Mouse (Mus musculus) kidney, embryonic 14.5 days (tissue): ENCODE results near the gene Sulf2. TPM values are rescaled to one million over a fixed set of nuclear protein-coding genes. Genes with fewer than 3 reads are reported as not detected.

Source experiments
- ATAC-seq: fragments of 200-750 bp; cut with Nextera tagmentation; 2 replicates; pipeline ENCODE4 v1.8.0; 2017; ENCODE audit warnings: moderate number of reproducible peaks, mild to moderate bottlenecking, moderate TSS enrichment, moderate library complexity; ENCODE audit not compliant: low FRiP score, low TSS enrichment
- H3K27ac ChIP-seq: fragments of 300-500 bp; sonication (generic); 2 replicates; pipeline ENCODE4 v1.5.1; 2014; ENCODE audit warnings: low read depth, mild to moderate bottlenecking, low read length, moderate library complexity, mixed read lengths
- H3K27me3 ChIP-seq: fragments of 300-500 bp; sonication (generic); 2 replicates; pipeline ENCODE4 v1.6.1; 2014; ENCODE audit warnings: mild to moderate bottlenecking, low read length; ENCODE audit not compliant: control insufficient read depth, insufficient read depth
- H3K36me3 ChIP-seq: fragments of 300-500 bp; sonication (generic); 2 replicates; pipeline ENCODE4 v1.6.1; 2014; ENCODE audit warnings: low read length, mixed read lengths; ENCODE audit not compliant: control insufficient read depth, insufficient read depth
- H3K4me1 ChIP-seq: fragments of 300-500 bp; sonication (generic); 2 replicates; pipeline ENCODE4 v1.6.1; 2014; ENCODE audit warnings: low read length, mixed read lengths; ENCODE audit not compliant: control insufficient read depth, insufficient read depth
- H3K4me2 ChIP-seq: fragments of 300-500 bp; sonication (generic); replicated peaks from 2 replicates; pipeline ENCODE4 v1.6.1; 2014; ENCODE audit warnings: low read depth, mild to moderate bottlenecking, low read length
- H3K4me3 ChIP-seq: fragments of 300-500 bp; sonication (generic); 2 replicates; pipeline ENCODE4 v1.5.1; 2014; ENCODE audit warnings: mild to moderate bottlenecking, low read length
- H3K9ac ChIP-seq: fragments of 300-500 bp; sonication (generic); 2 replicates; pipeline ENCODE4 v1.6.1; 2014; ENCODE audit warnings: low read depth, mild to moderate bottlenecking, low read length, moderate library complexity
- H3K9me3 ChIP-seq: fragments of 300-500 bp; sonication (generic); 2 replicates; pipeline ENCODE4 v1.6.1; 2016; ENCODE audit warnings: low read length; ENCODE audit not compliant: control insufficient read depth
- WGBS: fragments of 180-500 bp; shearing (Covaris S2); extraction: QIAGEN DNeasy Blood & Tissue Kit; methylation state at CpG from one replicate; pipeline ENCODE4 v1.1.7; 2014; 5-methylcytosine and 5-hydroxymethylcytosine counted together
- polyA plus RNA-seq: library from polyadenylated mRNA; unstranded; fragments of >200 nt; fragmentation: Nextera tagmentation; extraction: Ambion mirVana; gene quantifications from 2 replicates; pipeline ENCODE4 v1.2.1, GENCODE M21; 2014

The Sulf2 gene
- polyA plus RNA-seq, 1 experiment from 2014 or later, result 80.4 TPM

DNA sequence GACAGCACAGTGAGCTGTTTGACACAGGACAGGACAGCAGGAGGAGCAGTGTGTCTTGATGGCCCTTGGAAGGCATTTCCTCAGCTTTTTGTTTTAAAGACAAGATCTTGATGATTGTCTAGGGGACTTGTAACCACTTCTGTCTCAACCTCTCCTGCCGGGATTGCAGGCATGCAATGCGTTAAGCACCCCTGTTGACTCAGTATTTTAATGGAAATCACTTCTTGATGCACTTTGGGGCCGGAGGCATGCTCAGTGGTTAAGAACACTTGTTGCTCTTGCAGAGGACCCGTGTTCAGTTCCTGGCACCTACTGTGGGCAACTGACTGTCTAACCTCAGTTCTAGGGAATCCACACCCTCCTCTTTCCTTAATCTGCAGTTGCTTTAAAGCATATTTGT lies 89.0 kb downstream of the Sulf2 start:
- no peak overlapping the region for H3K9ac ChIP-seq
- ATAC-seq, result no peak
- H3K36me3 ChIP-seq, result peaks cover 81% of the 10 kb centered on the region
- no peaks in the 10 kb centered on the region for H3K27me3 ChIP-seq
- H3K4me3 ChIP-seq, result no peak overlapping the region
- H3K9me3 ChIP-seq, result no peaks in the 10 kb centered on the region
- H3K27ac ChIP-seq, result no peak overlapping the region
- 84% methylated on average over 4 of the region's 4 CpGs for WGBS
- H3K4me2 ChIP-seq, result no peak overlapping the region
- H3K4me1 ChIP-seq, result no peaks in the 10 kb centered on the region

DNA sequence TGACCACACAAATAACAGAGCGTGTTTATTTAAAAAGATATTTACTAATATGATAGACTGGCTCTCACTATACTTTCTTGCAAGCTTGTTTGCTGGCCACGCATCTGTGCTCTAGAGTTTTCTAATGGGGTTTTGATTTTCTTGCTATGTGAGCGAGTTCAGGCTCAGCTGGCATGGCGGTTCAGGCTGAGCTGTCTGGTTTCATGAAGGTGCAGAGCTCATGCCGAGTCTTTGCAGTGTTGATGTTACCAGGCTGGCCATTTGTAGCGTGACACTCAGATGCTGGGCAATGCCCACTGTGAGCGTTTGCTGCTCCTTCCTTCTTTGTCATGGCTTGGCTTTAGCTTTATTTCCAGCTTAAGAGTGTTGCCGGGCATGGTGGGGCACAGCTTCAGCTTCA lies 93.0 kb downstream of the Sulf2 start:
- no peak for ATAC-seq
- H3K36me3 ChIP-seq, result peaks cover 72% of the 10 kb centered on the region
- 91% methylated on average over 8 of the region's 8 CpGs for WGBS
- peak overlapping the region; percentile 38; the same call in 1 of the 2 replicates for H3K27ac ChIP-seq
- H3K27me3 ChIP-seq, result no peaks in the 10 kb centered on the region
- no peaks in the 10 kb centered on the region for H3K4me1 ChIP-seq
- H3K4me3 ChIP-seq, result no peak overlapping the region
- no peaks in the 10 kb centered on the region for H3K9me3 ChIP-seq
- H3K4me2 ChIP-seq, result no peak overlapping the region
- H3K9ac ChIP-seq, result no peak overlapping the region

DNA sequence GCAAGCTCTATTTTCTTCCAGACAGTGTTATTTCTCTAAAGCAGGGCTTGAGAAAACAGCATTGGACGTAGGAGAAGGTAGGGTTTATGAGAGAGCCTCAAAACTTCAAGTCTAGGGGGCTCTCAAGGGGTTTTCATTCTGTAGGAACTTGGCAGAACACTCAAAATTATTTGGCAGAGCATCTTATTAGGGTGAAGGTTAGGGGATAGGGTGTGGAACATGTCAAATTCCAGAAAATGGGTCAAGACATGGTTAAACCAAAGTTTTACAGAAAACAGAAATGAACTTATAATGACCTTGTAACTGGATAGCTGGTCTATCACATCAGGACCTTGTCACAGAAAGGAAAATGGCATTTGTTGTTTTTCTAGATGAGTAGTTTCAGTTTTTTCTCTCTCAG lies 93.5 kb downstream of the Sulf2 start:
- Histone ChIP-seq H3K27ac (no peak overlapping the region), H3K4me3 (no peak overlapping the region), H3K9ac (no peak overlapping the region), H3K4me2 (no peak overlapping the region), H3K9me3 (no peaks in the 10 kb centered on the region), H3K27me3 (no peaks in the 10 kb centered on the region), H3K36me3 (peaks cover 72% of the 10 kb centered on the region), H3K4me1 (no peaks in the 10 kb centered on the region)
- 61% methylated on average over 1 of the region's 1 CpGs for WGBS
- no peak for ATAC-seq

DNA sequence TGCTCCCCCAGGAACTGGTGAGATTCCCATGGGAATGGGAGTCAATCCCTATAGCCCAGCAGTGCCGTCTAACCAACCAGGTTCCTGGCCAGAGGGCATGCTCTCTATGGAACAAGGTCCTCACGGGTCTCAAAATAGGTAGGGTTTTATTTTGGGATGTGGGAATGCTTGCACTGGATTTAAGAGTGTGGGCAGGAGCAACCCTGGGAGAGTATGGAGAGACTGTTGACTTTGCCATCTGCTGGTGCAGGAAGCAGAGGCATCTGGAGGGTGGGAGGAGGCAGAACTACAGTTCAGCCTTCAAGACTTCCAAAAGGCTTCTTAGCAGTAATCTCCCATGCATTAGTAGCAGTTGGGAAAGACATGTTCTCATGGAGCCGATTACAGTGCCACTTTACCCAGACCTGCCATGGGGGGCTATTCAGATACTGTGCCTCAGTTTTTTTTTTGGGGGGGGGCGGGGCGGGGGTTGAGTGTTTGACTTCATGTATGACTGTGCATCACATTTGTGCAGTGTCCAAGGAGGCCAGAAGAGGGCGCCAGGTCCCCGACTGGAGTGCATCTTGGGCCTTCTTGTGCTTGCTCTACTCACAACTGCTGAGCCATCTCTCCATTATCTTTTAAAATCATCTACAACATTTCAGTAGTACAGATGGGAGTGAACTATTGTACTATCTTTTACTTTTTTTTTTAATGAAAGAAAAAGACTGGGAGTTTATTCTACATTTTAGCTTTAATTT lies 95.6 kb downstream of the Sulf2 start:
- no peak overlapping the region for H3K27ac ChIP-seq
- H3K4me1 ChIP-seq, result no peaks in the 10 kb centered on the region
- no peaks in the 10 kb centered on the region for H3K9me3 ChIP-seq
- 82% methylated on average over 7 of the region's 7 CpGs for WGBS
- no peaks in the 10 kb centered on the region for H3K27me3 ChIP-seq
- no peak for ATAC-seq
- H3K4me3 ChIP-seq, result no peak overlapping the region
- H3K9ac ChIP-seq, result no peak overlapping the region
- peaks cover 76% of the 10 kb centered on the region for H3K36me3 ChIP-seq
- H3K4me2 ChIP-seq, result no peak overlapping the region

DNA sequence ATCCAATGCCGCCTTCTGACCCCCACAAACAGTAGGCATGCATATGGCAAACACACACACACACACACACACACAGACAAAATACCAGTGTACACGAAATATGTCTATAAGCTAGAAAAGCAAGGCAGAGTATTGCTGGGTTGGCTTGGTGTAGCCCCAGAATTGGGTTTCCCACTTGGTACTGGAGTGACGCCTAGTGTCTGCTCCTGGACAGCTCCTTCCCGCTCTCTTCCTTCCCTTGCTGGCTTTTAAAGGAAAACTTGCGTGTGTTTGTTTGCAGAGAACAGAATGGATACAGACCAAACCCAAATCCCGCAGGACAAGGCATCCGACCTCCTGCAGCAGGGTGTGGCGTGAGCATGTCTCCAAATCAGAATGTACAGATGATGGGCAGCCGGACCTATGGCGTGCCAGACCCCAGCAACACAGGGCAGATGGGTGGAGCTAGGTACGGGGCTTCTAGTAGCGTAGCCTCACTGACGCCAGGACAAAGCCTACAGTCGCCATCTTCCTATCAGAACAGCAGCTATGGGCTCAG lies 101.4 kb downstream of the Sulf2 start:
- Histone ChIP-seq H3K4me3 (no peak overlapping the region), H3K9ac (no peak overlapping the region), H3K4me2 (no peak overlapping the region), H3K36me3 (peaks cover 82% of the 10 kb centered on the region), H3K9me3 (no peaks in the 10 kb centered on the region), H3K4me1 (no peaks in the 10 kb centered on the region), H3K27me3 (no peaks in the 10 kb centered on the region), H3K27ac (no peak overlapping the region)
- 93% methylated on average over 14 of the region's 14 CpGs for WGBS
- no peak for ATAC-seq

DNA sequence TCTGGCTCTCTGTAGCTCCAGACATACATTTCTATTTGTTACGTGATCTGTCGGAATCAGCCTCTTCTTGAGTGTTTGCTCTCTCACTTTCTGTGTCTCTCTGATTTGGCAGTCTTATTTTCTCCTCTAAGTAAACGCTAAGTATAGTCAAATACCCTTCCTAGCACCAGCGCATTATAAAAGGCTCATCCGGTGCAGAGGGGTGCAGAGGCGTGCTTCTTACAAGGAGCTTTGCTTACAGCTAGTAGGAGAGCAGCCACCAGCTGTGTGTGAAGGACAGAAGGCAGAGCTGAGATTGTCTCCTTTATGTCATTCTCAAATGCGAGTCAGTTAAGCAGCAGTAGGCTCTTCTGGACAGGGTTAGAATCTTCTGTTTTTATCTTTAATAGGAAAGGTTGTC lies 103.5 kb downstream of the Sulf2 start:
- Histone ChIP-seq H3K4me1 (no peaks in the 10 kb centered on the region), H3K27me3 (no peaks in the 10 kb centered on the region), H3K9ac (no peak overlapping the region), H3K4me3 (no peak overlapping the region), H3K9me3 (no peaks in the 10 kb centered on the region), H3K36me3 (peaks cover 86% of the 10 kb centered on the region), H3K4me2 (no peak overlapping the region), H3K27ac (no peak overlapping the region)
- 93% methylated on average over 7 of the region's 7 CpGs for WGBS
- no peak for ATAC-seq

DNA sequence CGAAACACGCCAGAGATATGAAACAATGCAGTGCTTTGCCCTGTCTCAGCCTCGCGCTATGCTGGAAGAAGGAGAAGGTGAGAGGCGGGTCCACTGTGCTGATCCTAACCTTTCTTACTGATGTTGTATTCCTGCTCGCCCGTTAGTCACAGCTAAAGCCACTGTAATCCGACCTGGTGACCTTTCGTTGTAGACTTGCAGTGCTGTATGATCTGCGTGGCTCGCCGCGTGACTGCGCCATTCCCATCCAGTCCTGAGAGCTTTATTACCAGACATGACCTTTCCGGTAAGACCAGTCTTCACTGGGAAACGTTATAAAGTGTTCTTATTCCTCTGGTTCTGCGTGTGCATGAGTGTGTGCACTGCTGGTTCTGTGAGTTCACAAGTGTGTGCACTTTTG lies 104.0 kb downstream of the Sulf2 start:
- Histone ChIP-seq H3K9ac (no peak overlapping the region), H3K4me3 (no peak overlapping the region), H3K9me3 (no peaks in the 10 kb centered on the region), H3K4me2 (no peak overlapping the region), H3K36me3 (peaks cover 82% of the 10 kb centered on the region), H3K27me3 (no peaks in the 10 kb centered on the region), H3K4me1 (no peaks in the 10 kb centered on the region), H3K27ac (no peak overlapping the region)
- ATAC-seq, result no peak
- whole genome bisulfite sequencing, result 88% methylated on average over 17 of the region's 17 CpGs

DNA sequence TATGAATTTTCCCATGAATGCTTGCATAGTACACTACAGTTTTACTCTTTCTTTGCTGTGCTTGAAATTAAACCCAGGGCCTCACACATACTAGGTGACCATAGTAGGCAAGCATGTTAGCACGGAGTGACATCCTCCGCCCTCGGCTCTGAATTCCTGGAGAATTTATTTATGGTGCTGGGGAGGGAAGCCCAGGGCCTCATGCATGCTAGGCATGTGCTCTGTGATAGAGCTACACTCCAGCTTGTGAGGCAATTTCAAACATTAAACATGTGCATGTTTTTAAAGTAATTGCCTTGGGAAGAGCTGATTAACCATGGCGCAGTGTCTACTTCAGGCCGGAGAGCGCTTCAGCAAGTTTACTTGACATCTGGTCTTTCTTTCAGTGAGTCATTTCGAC lies 106.6 kb downstream of the Sulf2 start:
- Histone ChIP-seq H3K27ac (no peak overlapping the region), H3K4me2 (no peak overlapping the region), H3K4me1 (peaks cover 14% of the 10 kb centered on the region), H3K4me3 (no peak overlapping the region), H3K9me3 (no peaks in the 10 kb centered on the region), H3K9ac (no peak overlapping the region), H3K36me3 (peaks cover 58% of the 10 kb centered on the region), H3K27me3 (no peaks in the 10 kb centered on the region)
- WGBS, result 73% methylated on average over 7 of the region's 7 CpGs
- no peak for ATAC-seq

DNA sequence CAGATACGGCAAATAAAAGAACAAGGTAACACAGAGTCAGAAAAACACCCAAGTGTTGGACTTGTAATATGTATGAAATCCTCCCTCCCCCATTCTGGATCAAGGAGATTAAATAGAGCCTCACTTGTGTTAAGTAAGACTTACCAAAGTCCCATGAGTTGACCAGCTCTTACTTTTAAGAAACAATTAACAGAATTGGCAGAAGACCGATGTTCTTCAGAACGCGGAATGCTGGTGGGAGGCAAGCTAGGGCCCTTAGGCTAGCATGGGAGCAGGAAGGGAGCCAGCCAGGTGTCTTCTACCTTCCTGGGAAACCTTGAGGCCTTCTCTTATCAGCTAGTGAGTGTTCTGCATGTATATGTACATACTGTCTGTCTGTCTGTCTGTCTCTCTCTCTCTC lies 107.5 kb downstream of the Sulf2 start:
- no peak overlapping the region for H3K9ac ChIP-seq
- H3K4me3 ChIP-seq, result no peak overlapping the region
- no peak overlapping the region for H3K27ac ChIP-seq
- WGBS, result 95% methylated on average over 4 of the region's 4 CpGs
- no peak overlapping the region for H3K4me2 ChIP-seq
- H3K27me3 ChIP-seq, result no peaks in the 10 kb centered on the region
- ATAC-seq, result no peak
- H3K9me3 ChIP-seq, result no peaks in the 10 kb centered on the region
- peaks cover 14% of the 10 kb centered on the region for H3K4me1 ChIP-seq
- H3K36me3 ChIP-seq, result peaks cover 49% of the 10 kb centered on the region
